Mouse (Mus musculus) layer of hippocampus, postnatal 25 days (tissue): ENCODE measurements around the gene Cdkn1b. TPM values are rescaled to one million over a fixed set of nuclear protein-coding genes. Genes with fewer than 3 reads are reported as not detected.

Source experiments
- DNase-seq, 2 experiments: peaks; one replicate each; pipeline ENCODE4 v3.0.0; 2022; ENCODE audit warnings: mixed read lengths in 2 of 2, low spot score in 1 of 2; ENCODE audit errors: extremely low spot score in 1 of 2
- total RNA-seq, 2 experiments: library from RNA; stranded (reverse); gene quantifications; 2 replicates each; pipeline ENCODE4 v1.2.3; 2021

The Cdkn1b gene
- 10 to 100 TPM; 51.3 to 51.5 TPM for total RNA-seq

DNA sequence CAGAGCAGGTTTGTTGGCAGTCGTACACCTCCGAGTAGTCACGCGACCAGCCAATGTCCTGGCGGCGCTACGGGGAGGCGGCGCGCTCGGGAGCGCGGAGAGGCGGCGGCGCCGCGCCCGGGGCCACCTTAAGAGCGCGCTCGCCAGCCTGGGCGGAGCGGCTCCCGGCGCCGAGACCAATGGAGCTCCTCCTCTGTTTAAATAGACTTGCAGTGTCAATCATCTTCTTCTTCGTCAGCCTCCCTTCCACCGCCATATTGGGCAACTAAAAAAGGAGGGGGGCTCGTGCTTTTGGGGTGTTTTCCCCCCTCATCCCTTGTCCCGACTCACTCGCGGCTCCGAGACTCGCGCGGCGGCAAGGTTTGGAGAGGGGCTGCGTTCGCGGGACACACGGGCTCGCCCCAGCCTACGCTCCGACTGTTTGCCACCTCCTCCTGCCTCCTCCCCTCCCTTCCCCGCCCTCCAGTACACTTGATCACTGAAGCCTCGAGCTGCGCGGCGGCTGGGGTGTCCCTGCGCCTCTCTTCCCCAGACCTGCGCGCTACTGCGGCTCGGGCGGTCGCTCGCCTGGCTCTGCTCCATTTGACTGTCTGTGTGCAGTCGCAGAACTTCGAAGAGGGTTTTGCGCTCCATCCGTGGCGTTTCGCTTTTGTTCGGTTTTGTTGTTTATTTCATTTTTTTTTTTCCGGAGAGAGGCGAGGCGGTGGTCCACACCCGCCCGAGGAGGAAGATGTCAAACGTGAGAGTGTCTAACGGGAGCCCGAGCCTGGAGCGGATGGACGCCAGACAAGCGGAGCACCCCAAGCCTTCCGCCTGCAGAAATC lies at the start of gene Cdkn1b:
Cdkn1b (plus strand) TSS at position 212 of the 824 bp plus-strand sequence.
- DNase-seq = peak; percentile 67 to 84

DNA sequence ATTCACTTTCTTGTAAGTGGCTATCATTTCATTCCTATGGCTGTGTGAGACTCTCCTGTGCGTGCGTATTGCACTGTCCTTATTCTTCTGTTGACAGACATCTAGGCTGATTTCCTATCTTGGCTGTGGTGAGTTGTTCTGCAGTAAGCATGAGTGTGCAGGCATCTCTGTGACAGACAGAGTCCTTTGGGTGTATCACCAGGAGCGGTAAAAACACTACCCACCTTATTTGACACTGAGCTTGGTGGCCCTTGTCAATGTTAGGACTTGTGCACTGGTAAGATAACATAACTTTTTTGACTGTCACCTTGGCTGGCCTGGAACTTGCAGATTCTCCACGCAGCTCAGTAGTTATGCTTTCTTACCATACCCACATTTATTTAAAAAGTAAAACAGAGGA lies 49.3 kb upstream of the Cdkn1b start:
- no peak for DNase-seq

- DNase-seq = no peak
Measured at GRCm38 (mm10) chr6:134872236-134872635, 48.0 kb upstream of the Cdkn1b start.

DNA sequence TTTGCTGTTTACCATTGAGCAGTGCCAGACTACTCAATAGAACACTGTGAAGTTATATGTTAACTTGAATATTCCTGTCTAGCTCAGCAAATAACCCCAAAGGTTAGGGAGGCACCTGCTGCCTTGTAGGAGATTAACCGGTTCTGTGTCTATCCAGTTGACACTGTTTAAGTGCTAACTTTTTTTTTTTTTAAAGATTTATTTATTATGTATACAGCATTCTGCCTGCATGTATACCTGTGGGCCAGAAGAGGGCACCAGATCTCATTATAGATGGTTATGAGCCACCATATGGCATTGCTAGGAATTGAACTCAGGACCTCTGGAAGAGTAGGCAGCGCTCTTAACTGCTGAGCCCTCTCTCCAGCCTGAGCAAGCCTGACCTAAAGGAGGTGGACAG lies 47.2 kb upstream of the Cdkn1b start:
- DNase-seq = no peak

- DNase-seq = no peak
Measured at GRCm38 (mm10) chr6:134876795-134877194, 43.4 kb upstream of the Cdkn1b start.

DNA sequence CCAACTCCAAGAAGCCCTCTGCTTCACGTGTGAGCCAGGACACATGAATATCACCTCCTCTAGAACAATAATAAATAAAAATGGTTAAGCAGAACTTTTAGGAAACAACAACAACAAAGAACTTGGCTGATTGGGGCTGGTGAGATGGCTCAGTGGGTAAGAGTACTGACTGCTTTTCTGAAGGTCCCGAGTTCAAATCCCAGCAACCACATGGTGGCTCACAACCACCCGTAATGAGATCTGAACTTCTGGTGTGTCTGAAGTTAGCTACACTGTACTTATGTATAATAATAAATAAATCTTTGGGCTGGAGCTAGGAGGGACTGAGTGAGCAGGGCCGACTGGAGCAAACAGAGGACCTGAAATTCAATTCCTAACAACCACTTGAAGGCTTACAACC lies 42.9 kb upstream of the Cdkn1b start:
- DNase-seq = no peak

GRCm38 (mm10) chr6:134877892-134878291 lies 42.3 kb upstream of the Cdkn1b start:
- DNase-seq = no peak

- DNase-seq = no peak
Measured at GRCm38 (mm10) chr6:134879556-134879955, 40.6 kb upstream of the Cdkn1b start.

- DNase-seq = no peak
Measured at GRCm38 (mm10) chr6:134880046-134880445, 40.2 kb upstream of the Cdkn1b start.

DNA sequence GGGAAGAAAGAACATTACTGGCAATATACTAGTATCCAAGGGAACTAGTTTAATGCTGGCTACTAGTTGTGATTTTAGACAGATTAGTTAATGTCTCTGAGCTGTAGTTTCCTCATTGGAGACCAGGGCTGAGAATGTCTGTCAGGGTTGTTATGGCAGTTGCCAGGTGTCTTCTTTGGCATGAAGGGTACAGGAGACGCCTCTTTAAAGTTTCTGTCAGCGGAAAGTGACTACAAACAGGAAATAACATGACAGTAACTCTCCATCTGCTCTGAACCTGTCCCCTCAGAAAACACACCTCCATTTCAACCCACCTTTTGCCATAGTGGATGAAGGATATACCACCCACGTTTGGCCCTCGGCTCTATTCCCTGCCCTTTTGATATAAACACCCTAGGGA lies 36.5 kb upstream of the Cdkn1b start:
- no peak for DNase-seq

DNA sequence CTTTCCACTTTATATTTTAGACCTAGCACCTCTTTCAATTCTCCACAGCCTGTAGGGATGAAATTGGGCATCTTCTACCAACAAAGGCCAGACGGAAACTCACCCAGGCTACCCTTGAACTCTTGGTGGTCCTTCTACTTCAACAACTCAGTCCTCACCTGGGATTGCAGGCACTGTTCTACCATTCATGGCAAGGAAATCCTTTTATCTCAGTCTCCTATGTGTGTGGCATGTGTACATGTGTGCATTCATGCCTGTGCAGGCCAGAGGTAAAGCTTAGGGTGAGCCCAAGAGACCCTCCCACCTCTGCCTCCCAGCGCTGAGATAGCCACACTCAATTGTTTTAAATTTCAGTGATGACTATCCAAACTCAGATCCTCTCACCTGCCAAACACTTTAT lies 34.7 kb upstream of the Cdkn1b start:
- DNase-seq = no peak

DNA sequence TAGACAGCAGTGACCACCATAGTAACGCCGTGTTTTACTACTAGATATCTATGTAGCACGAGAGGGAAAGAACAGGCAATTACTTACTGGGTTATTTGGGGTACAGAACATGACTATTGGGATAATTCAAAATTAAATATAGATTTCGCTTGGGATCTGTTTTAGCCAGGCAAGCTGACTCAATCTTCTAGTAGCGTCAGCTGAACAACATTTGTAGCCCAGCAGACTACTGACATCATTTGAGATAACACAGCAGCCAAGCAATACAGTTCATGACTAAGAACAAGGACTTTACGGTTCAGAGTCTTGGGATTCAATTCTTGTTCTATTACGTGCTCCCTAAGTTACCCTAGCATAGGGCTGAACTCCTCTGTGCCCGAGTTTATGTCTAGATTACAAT lies 33.7 kb upstream of the Cdkn1b start:
- no peak for DNase-seq

GRCm38 (mm10) chr6:134887008-134887407 lies 33.2 kb upstream of the Cdkn1b start:
- DNase-seq = peak in 1 of 2 experiments; percentile 35

GRCm38 (mm10) chr6:134887711-134888449 lies 32.3 kb upstream of the Cdkn1b start:
- DNase-seq = peak; percentile 66

GRCm38 (mm10) chr6:134888563-134889017 lies 31.6 kb upstream of the Cdkn1b start:
- DNase-seq = peak; percentile 40 to 50

- no peak for DNase-seq
Measured at GRCm38 (mm10) chr6:134889763-134890162, 30.4 kb upstream of the Cdkn1b start.

- DNase-seq = no peak
Measured at GRCm38 (mm10) chr6:134890436-134890835, 29.8 kb upstream of the Cdkn1b start.

DNA sequence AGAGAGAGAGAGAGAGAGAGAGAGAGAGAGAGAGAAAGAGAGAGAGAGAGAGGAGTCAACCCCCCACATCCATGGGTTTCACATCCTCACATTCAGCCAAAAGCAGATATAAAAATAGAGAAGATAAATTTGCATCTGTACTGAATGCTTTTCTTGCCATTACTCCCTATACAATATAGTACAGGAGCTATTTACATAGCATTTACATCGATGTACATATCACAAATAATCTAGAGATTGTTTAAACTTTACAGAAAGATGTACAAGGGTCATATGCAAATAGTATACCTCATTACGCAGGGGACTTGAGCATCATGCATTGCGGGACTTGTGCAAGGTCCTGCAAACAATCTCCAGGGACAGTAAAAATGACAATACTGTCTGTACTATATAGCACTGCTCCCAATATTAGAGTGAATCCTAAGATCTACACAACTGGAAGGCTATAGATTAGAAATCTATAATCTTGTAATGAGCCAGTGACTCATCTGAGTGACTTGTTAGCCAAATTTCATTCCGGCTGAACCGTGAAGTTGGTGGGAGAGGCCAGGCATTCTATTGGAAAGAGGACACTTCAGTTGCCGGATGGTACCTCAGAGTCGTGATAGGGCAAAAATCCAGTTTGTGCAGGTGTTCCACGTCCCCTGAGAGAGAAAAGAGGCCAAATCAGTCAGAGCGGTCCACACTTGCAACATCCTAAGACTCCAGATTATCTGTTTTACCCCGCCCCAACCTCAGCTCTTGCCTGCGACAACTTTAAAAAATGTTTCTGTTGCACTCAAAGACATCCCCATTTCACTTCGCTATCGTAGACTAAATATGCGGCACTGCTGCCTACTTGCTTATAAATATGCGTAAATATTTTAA lies 23.4 kb upstream of the Cdkn1b start:
- DNase-seq = no peak

DNA sequence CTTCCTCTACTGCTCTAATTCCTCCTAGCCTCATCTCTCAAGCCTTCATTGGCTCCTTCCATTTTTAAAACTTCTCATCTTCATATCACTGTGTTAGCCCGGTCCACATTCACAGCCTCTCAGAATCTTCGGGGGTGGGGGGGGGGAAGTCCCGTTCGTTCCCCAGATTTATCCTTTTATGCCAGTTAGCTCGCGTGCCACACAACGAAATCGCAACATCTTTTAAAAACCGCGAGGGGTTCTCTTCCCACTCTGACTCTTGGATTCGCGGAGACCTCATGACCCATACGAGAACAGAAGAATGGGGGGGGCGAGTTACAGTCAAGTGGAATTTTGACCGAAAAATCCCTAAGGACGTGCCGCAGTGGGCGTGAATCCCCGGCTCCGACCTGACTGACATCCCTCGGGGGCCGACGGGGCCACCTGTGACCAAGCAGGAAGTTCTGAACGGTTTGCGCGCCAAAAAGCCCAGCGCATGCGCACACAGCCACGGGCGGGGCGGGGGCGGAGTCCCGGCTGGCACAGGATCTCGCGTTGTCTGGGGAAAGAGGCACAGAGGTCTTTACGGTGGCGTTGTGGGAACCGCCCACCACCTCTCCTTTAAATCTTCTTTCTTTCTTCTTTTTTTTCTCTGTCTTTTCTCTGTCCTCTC lies 22.6 kb upstream of the Cdkn1b start:
- DNase-seq = peak; percentile 94 to 98
